Mouse (Mus musculus): ENCODE data around the gene Hist1h2ai.
"Not testable (repeated sequence)": the region's sequence is repeated elsewhere in the genome, so short reads cannot be mapped to it uniquely, and the experiment has no call there.

Hist1h2ai gene

GRCm38 (mm10) chr13:21727948-21728572 lies 11.8 kb downstream of the Hist1h2ai start:
- no peak for DNase-seq (ENCODE audit: low read depth in 1 of 2, low spot score in 2 of 2)

DNA sequence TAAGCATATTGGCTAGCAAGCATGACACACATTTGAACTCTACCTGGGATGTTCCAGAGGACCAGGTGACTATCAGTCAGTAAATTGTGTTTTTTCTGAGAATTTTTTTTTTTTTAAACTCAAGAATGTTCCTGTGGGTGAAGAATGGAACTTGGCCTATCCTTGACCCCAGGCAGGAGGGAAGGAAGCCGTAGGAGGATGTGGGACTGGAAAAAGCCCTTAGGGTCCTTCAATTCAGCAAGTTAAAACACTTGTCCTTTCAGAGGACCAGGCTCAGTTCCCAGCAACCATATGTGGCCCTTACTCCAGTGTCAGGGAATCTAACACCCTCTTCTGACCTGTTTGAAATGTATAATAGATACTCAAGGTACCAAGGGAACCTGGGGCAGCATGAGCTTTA lies 13.3 kb downstream of the Hist1h2ai start:
- DNase-seq (ENCODE audit: low read depth in 1 of 2, low spot score in 2 of 2) = no peak

- no peak for DNase-seq (ENCODE audit: low read depth in 1 of 2, low spot score in 2 of 2)
Observed at GRCm38 (mm10) chr13:21733466-21733865, 17.2 kb downstream of the Hist1h2ai start.

GRCm38 (mm10) chr13:21734010-21734905 lies 18.0 kb downstream of the Hist1h2ai start:
- DNase-seq (ENCODE audit: low read depth in 1 of 2, low spot score in 2 of 2) = peak in 1 of 2 experiments; percentile 67

- peak in 1 of 2 experiments; percentile 45 for DNase-seq (ENCODE audit: low read depth in 1 of 2, low spot score in 2 of 2)
Observed at GRCm38 (mm10) chr13:21734906-21735767, 18.9 kb downstream of the Hist1h2ai start, which contains the start of gene Hist1h4j. TSS of gene Hist1h4j (plus strand) at chr13:21735064.

DNA sequence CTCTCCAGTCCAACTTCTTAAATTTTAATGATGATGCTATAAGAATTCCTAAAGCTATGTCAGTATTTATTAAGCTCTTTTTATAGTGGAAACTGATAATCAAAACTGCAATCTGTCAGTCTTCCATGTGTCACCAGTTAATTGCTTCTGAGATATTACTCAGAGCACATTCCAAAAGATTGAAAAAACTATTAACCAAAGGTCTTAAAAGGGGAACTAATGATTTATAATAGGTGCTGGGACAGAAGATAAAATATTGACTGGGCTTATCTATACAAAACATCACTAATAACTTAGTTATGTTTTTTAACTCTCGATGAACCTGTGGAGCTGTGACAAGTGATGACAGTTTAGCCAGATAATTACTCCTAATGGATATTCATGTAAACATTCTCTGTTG lies 28.8 kb downstream of the Hist1h2ai start:
- no peak for DNase-seq (ENCODE audit: low read depth in 1 of 2, low spot score in 2 of 2)

GRCm38 (mm10) chr13:21749387-21750158 lies 33.4 kb downstream of the Hist1h2ai start:
- DNase-seq (ENCODE audit: low read depth in 1 of 2, low spot score in 2 of 2) = no peak

GRCm38 (mm10) chr13:21750159-21751017 lies 34.2 kb downstream of the Hist1h2ai start, which contains the start of gene Hist1h4k:
TSS of gene Hist1h4k (minus strand) at chr13:21750505.
- DNase-seq (ENCODE audit: low read depth in 1 of 2, low spot score in 2 of 2) = peak; percentile 69 to 77

GRCm38 (mm10) chr13:21751417-21751816 lies 35.2 kb downstream of the Hist1h2ai start:
- no peak for DNase-seq (ENCODE audit: low read depth in 1 of 2, low spot score in 2 of 2)

DNA sequence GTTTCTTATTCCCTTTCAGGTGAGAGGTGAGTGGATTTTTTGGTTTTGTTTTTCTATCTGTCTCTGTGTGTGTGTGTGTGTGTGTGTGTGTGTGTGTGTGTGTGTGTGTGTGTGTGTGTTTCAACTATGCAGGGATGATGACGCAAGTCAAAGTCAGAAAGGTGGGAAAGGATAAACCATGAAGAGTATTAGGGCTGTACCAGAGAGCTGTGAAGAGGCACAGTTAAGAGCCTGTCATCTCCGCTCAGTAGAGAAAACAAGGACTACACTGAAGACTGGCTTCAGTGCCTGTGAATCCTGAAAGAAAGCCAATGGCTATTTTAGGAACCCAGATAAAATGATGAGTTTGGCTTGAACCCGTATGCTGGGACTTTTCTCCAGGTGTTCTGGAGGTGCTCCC lies 35.6 kb downstream of the Hist1h2ai start:
- DNase-seq (ENCODE audit: low read depth in 1 of 2, low spot score in 2 of 2) = no peak

- no peak for DNase-seq (ENCODE audit: low read depth in 1 of 2, low spot score in 2 of 2)
Observed at GRCm38 (mm10) chr13:21752356-21752755, 36.1 kb downstream of the Hist1h2ai start.

- DNase-seq (ENCODE audit: low read depth in 1 of 2, low spot score in 2 of 2) = no peak
Observed at GRCm38 (mm10) chr13:21753051-21753523, 36.9 kb downstream of the Hist1h2ai start.

DNA sequence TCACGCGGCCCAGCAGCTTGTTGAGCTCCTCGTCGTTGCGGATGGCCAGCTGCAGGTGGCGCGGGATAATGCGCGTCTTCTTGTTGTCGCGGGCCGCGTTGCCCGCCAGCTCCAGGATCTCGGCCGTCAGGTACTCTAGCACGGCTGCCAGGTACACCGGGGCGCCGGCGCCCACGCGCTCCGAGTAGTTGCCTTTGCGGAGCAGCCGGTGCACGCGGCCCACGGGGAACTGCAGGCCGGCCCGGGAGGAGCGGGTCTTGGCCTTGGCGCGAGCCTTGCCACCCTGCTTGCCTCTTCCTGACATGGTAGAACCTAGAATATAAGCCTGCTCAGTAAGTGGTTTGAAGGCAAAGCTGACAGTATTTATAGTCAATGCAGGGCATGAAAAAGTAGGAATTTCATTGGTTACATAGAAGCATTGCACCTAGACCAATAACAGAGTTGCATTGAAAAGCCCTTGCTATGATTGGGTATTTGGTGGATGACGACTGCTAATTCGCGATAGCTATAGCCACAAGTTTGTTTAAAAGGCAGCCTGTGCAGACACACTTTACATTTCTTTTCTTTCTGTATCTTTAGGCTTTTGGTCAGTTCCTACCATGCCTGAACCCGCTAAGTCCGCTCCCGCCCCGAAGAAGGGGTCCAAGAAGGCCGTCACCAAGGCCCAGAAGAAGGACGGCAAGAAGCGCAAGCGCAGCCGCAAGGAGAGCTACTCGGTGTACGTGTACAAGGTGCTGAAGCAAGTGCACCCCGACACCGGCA lies 37.5 kb downstream of the Hist1h2ai start, which contains the start of the genes Hist1h2ak and Hist1h2bn:
Gene Hist1h2ak, minus strand, starts transcription at position 304 of the 762 bp plus-strand sequence.
Gene Hist1h2bn, plus strand, starts transcription at position 600 of the 762 bp plus-strand sequence.
- peak; percentile 33 to 68 for DNase-seq (ENCODE audit: low read depth in 1 of 2, low spot score in 2 of 2)

- not testable (repeated sequence) for DNase-seq (ENCODE audit: low read depth in 1 of 2, low spot score in 2 of 2)
Observed at GRCm38 (mm10) chr13:21754294-21755001, 38.2 kb downstream of the Hist1h2ai start.

DNA sequence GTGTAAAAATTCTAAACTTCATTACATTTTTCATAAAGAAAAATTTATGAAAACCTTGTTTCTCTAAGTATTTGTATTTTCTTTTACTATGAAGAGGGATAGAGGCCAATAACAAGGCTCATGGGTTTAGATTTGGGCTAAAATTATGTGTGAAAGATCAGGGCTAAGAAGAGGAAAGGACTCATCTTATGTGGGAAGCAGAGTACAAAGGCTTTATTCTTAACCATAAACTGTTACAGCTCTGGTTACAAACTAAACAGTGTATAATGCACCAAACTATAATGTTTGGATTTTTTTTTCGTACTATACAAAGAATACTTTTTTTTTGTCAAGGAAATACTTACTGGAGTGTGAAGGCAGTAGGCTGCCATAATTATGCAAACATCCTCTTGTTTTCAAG lies 39.5 kb downstream of the Hist1h2ai start:
- DNase-seq (ENCODE audit: low read depth in 1 of 2, low spot score in 2 of 2) = no peak
